Mouse (Mus musculus) lung, postnatal 4 days (tissue): ENCODE results near the gene Qpctl.
"Not testable (repeated sequence)": the region's sequence is repeated elsewhere in the genome, so short reads cannot be mapped to it uniquely, and the experiment has no call there.

ENCODE experiments used
- DNase-seq, 2 experiments: peaks; one replicate each; pipeline ENCODE4 v3.0.0; 2021

Qpctl gene

DNA sequence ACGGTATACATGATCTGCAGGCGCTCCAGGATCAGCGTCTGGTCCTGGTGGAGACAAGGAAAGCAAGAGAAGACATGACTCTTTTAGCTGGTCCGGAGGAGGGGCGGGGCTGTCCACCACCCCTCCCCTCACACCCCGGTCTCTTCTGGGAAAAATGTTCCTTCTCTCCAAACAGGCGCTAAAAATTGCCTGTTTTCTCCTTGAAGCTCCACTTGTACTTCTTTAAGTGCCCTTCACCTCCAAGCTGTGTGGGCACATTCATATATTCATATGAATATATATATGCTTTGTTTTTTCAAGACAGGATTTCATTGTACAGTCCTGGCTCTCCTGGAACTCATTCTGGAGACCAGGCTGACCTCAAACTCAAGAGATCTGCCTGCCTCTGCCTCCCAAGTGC lies 13.8 kb upstream of the Qpctl start:
- no peak for DNase-seq

DNA sequence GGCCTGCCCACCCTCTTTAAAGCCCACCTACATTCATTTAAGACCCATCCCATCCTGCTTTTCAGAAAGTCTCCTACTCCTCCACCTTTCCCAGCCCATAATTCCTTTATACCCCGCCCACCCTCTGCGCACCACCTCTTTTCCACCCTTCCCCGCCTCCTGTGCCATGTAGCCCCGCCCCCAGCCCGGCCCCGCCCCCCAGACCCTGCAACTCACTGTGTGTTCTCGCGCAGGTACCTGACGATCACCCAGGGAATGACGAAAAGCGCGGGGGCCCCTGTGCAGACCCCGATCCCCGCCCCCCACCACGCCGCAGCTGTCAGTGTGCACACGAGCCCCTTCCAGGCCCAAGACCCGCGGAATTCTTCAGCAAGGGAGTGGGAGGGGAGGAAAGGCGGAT lies 11.0 kb upstream of the Qpctl start:
- peak in 1 of 2 experiments; percentile 40 for DNase-seq

DNA sequence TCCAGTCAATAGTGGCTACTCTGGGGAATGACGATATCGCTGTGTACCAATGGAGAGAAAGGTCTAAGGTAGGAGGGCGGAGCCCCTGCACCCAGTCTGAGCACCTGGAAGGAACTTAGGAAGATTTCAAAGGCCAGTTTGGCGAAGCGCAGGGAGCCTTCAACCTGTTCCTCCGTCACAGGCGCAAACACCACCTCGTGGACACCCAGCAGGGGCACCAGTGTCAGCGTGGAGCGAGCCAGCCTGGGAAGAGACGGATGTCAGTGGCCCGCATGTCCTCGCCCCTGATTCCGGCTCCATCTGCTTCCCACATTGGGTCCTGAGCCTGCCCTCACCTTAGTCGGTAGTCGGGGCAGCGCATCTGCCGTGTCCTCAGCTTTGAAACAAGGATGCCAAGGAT lies 10.3 kb upstream of the Qpctl start:
- DNase-seq: no peak

DNA sequence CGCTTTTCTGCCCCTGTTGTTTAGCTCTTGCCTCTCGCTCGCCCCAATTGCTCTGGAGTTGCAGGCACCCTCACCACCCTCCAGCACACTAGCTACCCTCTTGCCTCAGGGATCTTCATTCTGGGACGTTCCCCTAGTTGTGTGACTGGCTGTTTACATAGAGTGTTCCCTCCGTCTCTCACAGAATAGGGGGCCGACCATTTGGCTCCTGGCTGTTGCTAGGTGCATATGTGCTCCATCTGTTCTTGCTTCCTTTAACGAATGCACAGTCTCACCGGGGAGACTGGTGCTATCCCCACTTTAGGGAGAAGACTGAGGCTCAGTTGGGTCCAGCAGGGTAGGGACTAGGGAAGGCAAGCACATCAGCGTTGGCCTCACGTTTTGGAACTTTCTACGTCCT lies 9.5 kb upstream of the Qpctl start:
- DNase-seq: no peak

DNA sequence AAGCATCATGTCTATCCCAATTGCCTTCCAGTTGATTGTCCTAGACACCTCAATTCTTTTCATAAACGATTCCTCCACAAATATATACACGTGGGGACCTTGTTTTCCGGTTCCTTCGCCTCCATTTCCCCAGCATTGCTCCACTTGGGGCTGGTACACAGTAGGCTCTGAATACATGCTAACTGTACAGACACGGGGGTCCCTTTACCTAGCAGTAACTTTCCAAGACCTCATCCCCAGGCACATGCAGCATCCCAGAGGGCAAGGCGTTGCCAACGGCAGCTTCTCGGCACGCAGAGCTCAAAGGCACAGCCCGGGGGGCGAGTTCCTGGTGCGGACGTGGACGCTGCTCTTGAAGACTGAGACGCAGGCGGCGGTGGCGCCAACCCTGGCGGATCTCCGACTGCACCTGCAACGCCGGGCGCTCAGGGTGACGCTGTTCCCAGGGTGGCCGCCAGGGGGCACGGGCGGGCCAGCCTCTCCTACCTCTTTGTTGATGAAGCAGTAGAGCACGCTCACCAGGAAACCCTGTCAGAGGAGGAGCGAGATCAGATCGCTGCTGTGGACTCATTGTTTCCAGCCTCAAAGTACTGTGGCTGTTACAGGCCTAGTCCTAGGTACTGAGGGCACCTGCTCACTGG lies 8.2 kb upstream of the Qpctl start:
- DNase-seq: peak; percentile 91 to 94

DNA sequence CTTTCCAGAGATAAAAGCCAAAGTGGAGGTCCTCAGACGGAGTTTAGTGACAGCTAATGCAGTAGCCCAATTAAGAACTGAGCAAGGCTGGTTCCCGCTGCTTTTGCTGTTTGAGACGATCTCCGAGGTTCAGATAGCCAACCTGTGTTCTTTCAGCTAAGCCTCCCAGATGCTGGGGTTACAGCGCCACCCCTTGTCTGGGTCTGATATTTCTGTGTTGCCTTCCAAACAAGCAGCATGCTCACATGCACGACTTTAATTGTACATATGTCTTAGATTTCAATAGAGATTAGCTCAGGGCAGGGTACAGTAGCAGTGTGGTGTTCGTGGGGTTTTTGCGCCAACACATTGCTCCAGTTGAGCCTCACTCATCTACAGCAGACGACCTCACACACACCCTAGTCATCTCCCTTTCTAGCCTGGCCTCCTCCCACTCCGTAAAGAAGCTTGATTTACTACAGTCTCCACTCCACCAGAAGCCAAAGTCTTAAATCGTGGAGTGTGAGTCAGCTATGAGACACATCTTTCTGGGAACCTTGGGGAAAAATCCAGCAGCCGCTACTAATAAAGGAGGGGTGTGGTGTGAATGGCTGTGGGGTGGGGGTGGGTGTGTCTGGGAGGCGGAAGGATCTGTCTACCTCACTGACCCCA lies 6.9 kb upstream of the Qpctl start:
- DNase-seq: no peak

DNA sequence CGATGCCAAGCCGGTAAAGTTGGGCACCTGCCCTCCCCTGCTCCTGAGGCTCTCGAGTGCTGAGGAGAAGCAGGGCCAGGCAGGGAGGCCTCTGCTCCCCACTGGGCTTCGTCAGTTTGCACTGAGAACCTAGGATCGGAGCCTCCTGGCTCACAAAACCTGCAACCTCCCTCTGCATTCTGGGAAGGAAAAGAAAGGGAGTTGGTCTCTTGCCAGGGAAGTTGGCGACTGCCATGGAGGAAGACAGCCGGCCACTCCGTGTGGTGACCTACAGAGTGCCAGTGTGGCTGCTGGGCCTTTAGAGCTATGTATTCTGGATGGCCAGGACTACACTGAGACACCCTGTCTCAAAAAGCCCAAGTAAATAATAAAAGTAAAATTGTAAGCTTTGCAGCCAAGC lies 5.7 kb upstream of the Qpctl start:
- DNase-seq: no peak

DNA sequence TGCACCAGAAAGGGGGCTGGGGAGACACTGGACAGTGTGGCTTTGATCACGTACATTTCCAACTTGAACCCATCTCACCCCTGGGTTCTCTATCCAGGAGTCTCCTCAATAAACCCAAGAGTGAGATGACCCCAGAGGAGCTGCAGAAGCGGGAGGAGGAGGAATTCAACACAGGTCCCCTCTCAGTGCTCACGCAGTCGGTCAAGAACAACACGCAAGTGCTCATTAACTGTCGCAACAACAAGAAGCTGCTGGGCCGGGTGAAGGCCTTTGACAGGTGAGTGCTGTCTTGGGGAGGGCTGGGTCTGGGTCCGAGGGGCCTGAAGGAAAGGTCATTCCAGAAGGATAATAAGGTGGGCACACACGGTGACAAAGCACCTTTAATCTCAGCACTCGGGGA lies 2.0 kb upstream of the Qpctl start:
- DNase-seq: not testable (repeated sequence)

DNA sequence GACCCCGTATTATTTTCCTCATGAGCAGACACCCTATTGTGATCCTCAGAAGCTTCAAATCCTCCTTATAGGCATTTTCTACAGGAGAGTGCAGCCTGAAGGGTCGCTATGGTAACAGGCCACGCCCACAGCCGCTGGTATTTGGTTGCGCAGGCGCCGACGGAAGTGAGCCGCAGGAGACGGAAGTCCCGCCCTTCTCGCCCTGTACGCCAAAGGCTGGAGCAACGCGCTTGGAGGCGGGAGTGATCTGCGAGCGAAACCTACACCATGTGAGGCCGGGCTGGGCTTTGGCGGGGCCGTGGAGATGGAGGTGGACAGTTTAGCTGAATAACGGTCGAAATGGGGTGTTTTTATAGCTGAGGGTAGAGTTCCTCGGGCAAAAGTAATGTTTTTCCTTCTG lies 535 bp upstream of the Qpctl start, which contains the start of gene Snrpd2:
Gene Snrpd2, plus strand, starts transcription at position 97 of the 400 bp plus-strand sequence.
- peak; percentile 96 to 97 for DNase-seq

DNA sequence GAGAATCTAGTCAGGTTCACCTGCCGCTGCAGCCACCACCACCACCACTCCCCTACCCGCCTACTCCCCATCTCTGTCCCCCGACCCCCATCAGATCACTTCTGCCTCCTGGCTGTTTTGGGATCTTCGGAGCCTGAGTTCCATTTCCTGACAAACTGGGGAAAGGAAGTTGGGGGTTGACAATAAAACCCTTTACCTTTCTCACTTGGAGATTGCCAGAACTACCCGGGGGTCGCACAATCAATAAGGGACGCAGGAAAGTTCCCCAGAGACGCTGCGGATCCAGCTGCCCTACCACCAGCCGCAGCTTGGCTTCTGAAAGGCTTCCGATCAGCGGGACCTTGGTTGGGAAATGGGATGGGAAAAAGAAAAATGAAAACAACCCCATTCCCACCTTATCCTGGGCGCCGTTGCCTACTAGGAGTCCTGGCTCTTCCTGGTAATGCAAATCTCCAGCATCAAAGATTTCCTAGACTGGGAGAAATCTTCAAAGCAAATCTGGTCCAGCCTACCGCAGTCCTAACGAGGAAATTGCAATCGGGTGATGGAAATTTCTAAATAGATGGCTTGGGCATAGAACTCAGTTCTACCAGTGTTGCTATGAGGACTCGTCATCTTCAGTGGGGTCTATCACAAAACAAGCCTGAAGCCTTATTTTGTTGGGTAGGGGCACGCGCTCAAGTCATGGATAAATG lies 764 bp downstream of the Qpctl start:
- no peak for DNase-seq

DNA sequence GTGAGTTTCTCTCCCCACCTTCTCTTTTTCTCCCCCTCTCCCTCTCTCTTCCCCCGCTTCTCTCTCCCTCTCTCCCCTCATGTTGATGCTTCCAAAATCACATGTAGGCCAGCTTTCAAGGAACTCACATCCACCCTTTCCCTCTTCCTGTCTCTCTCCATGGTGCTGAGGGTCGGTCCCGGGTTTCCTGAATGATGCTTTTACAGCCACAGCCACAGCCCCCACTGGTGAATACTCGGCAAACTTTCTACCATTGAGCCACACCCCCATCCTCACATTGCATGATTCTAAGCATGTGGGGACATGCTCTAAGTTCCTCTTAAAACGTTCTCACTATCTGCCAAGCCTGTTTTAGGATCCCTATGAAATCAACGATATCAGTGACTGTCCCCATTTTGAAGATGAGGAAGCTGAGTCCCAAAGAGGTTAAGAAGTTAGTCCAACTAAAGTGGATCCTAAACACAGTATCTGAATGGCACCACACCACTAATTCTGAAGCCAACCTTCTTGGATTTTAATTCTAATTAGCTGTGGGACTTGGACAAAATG lies 1.5 kb downstream of the Qpctl start:
- DNase-seq: no peak

DNA sequence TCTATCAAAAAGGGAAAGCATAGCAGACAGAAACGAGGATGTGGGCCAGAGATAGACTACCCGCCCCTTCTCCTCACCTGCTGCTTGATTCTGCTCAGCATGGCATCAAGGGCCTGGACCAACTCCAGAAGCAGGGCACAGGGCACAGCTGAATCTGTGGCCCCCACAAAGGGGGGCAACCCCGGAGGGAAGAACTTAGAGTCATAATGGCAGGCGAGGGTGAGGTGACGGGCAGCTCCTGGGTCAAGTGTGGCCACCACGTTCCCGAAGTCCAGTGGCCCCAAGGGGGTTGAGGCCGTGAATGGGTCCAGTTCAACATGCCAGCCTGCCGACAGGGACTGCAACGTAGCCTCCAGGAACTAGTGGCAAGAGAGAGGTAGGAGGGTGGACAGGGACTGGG lies 2.3 kb downstream of the Qpctl start:
- DNase-seq: no peak

DNA sequence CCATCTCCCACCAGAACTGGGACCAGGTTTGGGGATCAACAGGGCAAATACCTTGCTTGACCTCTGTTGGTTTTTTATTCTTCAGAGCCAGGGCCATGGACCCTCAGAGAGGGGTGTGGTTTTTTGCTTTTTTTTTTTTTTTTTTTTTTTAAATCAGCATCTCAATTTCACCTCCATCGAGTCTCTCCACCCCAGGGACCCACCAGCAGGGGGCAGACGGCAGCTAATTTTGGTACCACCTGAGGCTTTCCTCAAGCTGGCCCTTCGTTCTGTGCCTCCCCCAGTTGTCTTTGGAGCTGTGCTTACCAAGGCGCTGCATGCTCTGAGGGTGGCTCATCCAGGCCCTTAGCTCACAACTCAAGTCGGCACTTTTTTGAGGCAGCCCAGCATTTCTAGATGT lies 11.7 kb downstream of the Qpctl start:
- DNase-seq: peak; percentile 63 to 73

DNA sequence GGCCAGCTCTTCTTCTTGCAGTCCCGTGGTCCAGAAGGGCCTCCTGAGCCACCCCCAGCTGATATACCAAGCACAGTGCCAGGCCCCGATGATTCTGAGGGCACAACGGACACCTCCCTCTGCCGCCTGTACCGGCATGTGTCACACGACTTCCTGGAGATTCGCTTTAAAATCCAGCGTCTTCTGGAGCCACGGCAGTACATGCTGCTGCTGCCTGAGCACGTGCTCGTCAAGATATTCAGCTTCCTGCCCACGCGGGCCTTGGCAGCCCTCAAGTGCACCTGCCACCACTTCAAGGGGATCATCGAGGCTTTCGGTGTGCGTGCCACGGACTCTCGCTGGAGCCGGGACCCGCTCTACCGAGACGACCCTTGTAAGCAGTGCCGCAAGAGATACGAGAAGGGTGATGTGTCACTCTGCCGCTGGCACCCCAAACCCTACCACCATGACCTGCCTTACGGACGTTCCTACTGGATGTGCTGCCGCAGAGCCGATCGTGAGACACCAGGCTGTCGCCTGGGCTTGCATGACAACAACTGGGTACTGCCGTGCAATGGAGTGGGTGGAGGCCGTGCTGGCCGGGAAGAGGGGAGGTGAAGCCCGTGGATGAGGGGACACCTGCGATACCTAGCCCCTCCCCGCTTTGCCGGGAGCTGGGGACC lies 12.3 kb downstream of the Qpctl start:
- no peak for DNase-seq

DNA sequence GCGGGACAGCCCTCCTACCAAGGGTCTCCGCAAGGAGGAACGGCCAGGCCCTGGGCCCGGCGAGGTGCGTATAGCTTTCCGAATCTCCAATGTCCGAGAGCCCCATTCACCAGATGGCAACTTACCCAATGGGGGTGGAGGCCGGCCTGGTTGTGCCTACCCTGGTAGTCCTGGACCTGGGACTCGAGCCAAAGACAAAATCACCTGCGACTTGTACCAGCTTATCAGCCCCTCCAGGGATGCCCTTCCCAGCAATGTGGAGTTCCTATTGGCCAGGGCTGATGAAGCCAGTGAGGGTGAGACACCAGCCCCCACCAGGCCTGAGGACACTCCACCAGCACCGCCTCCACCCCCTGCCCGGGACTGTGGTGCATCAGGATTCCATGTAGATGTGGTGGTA lies 12.9 kb downstream of the Qpctl start:
- no peak for DNase-seq

DNA sequence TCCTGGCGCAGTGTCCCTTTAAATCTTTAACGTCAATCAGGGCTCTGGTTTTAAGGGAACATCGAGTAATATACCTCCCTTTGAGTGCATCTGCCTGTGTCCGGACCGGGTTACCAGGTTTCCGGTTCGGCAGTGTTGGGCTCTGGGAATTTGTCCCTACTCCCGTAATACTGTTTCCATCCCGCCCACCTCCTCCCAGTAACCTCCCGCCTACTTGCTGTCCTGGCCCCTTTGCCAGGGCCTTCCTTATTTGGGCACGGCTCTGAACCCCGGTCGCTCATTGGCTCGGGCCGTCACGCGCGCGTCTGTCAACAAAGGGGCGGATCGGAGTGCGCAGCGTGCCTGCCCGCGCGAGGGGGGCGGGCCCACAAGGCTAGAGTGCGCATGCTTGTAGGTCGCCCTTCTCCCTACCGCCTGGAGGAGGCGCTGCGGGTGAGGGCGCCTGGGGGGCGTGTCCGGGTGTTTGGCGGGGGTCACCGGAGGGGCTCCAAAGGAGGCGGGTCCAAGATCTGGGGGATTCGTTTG lies 17.7 kb downstream of the Qpctl start:
- DNase-seq: peak; percentile 98 to 99

DNA sequence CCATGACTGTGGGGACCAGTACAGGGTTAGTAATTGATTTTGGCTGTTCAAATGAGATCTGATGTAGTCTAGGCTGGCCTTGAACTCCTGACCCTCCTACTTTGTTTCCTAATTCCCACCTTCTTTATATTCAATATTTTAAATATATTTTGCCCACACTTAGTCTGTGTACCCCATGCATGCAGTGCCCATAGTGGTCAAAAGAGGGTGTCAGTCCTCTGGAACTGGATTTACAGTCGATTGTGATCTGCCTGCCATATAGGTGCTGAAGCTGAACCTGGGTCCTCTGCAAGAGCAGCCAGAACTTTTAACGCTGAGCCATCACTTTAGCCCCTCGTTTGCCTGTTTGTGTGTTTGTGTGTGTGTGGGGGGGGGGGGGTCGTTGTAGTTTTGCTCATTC lies 18.4 kb downstream of the Qpctl start:
- DNase-seq: no peak

DNA sequence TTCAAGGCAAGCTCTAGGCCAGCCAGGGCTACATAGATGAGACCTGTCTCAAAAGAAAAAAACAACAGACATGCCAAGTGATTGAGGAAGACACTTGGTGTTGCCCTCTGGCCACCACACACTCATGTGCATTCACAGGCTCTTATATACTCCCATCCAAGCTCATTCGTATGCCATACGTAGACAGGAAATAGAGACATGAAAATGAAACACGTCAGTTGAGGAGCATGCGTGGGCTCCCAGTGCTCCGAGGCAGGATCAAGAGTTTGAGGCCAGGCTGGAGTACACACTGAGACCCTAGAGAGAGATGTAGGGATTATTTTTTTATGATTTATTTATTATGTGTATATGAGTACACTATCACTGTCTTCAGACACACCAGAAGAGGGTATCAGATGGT lies 19.7 kb downstream of the Qpctl start:
- DNase-seq: no peak

DNA sequence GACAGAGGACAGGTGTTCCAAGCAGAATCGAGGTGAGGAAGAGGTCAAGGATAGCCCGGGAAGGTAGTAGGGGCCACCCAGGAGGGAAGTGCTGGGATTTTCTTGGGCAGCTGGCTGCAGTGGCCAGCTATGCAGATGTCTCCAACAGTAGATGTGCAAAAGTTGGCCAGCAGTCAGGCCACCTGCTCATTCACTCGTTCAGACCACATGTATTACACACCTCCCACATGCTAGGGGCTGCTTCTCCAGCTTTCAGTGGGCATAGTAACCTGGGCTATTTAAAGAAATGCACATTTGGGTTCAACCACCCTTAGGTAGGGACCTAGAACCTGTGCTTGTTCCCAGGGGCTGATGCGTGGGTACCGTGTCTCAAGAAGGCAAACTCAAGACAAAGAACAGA lies 21.3 kb downstream of the Qpctl start:
- DNase-seq: no peak

DNA sequence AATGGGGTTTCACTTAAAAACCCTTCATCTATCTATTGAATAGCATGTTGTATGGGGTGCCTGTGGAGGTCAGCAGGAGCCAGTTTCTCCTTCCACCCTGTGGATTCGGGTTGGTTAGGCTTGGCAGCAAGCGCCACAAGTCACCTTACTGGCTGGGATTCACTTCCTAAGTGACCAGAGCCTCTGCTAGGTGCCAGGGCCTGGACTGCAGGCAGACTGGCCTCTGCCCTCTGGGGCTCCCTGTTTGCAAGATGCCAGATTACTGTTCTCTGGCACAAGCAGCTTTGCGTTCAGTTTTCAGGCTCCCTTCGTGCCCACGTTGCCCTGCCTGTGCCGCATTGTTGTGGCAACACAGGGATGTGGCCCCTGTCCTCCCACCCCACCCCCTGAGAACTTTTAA lies 24.4 kb downstream of the Qpctl start:
- no peak for DNase-seq

DNA sequence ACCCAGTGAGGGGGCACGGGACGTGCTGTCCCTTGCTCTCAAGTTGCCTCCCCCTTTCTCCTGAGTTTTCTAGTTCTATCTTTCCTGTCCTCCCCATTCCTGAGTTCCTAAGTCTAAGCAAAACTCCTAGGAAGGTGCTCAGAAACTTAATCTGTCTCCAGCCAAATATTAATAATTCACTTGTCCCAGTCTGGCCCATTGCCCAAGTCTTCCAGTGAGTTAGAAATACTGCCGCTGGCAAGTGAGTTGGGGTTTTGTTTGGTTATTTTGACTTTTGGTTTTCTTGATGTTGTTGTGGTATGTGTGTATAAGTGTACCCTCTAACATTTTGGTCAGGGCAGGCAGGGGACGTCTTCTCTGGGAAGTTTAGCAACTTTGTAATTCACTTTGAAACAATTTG lies 27.4 kb downstream of the Qpctl start:
- DNase-seq: no peak

DNA sequence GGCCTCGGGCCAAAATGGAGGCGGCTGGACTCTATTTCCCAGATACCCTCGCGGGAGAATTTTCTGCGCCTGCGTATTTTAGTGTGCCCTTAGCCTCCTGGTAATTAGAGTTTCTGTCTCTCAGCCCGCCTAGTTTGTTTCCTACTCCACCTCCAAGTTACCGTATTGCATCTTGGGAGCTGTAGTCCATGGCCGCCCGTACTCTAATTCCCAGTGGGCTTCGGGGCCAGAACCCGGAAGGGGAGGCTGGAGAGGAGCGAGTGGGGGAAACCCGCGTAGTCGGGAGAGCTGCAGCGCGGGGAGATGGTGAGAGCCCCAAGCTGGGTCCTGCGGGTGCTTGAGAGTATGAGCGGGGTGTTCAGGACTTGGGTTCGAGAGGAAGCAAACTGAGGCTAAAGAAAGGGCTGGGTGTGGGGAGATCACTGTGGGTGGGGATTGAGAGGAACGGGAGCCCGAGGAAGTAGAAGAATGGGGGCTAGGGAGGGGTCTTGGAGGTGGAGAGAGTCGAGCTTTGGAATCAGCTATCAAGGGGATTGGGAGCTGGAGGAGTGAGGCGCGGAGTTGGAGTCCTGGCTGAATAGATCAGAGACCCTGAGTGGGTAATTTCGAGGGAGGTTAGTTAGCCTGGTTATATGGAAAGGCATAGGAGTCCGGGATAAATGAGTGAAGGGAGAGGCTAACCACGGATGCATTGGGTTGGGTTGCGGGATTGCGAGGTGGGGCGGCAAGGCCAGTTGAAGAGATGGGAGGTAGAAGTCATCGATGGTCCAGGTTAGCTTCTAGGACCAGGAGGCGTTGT lies 29.3 kb downstream of the Qpctl start, which contains the start of gene Fbxo46:
Gene Fbxo46, plus strand, starts transcription at position 229 of the 799 bp plus-strand sequence.
- peak; percentile 94 to 96 for DNase-seq
